Mouse (Mus musculus) limb, embryonic 11.5 days (tissue): ENCODE results near the gene Sac3d1. TPM values are rescaled to one million over a fixed set of nuclear protein-coding genes. Genes with fewer than 3 reads are reported as not detected.

Source experiments
- ATAC-seq: fragments of 200-750 bp; cut with Nextera tagmentation; 2 replicates; pipeline ENCODE4 v1.8.0; 2017; ENCODE audit warnings: low read depth; ENCODE audit not compliant: insufficient number of reproducible peaks, low FRiP score, low TSS enrichment
- DNase-seq: peaks from one replicate; pipeline ENCODE4 v3.0.0-alpha.2; 2015; ENCODE audit warnings: low spot score
- H3K27ac ChIP-seq: fragments of 300-500 bp; sonication (generic); replicated peaks from 2 replicates; pipeline ENCODE4 v1.5.1; 2014; ENCODE audit warnings: low read depth, mild to moderate bottlenecking, low read length
- H3K27me3 ChIP-seq: fragments of 300-500 bp; sonication (generic); 2 replicates; pipeline ENCODE4 v1.6.1; 2014; ENCODE audit warnings: mild to moderate bottlenecking, low read length, mixed read lengths; ENCODE audit not compliant: control insufficient read depth, insufficient read depth
- H3K36me3 ChIP-seq: fragments of 300-500 bp; sonication (generic); 2 replicates; pipeline ENCODE4 v1.6.1; 2014; ENCODE audit warnings: mild to moderate bottlenecking, low read length, moderate library complexity, mixed read lengths; ENCODE audit not compliant: control insufficient read depth, insufficient read depth
- H3K4me1 ChIP-seq: fragments of 300-500 bp; sonication (generic); 2 replicates; pipeline ENCODE4 v1.6.1; 2014; ENCODE audit warnings: low read length, mixed read lengths; ENCODE audit not compliant: control insufficient read depth, insufficient read depth
- H3K4me2 ChIP-seq: fragments of 300-500 bp; sonication (generic); 2 replicates; pipeline ENCODE4 v1.6.1; 2014; ENCODE audit warnings: low read depth, mild to moderate bottlenecking, moderate library complexity; ENCODE audit not compliant: severe bottlenecking
- H3K4me3 ChIP-seq: fragments of 300-500 bp; sonication (generic); 2 replicates; pipeline ENCODE4 v1.5.1; 2014; ENCODE audit warnings: low read depth, low read length
- H3K9ac ChIP-seq: fragments of 300-500 bp; sonication (generic); 2 replicates; pipeline ENCODE4 v1.6.1; 2014; ENCODE audit warnings: mild to moderate bottlenecking, low read length
- H3K9me3 ChIP-seq: fragments of 300-500 bp; sonication (generic); 2 replicates; pipeline ENCODE4 v1.6.1; 2016; ENCODE audit warnings: low read length; ENCODE audit not compliant: control insufficient read depth
- WGBS: fragments of 180-500 bp; shearing (Covaris S2); extraction: QIAGEN DNeasy Blood & Tissue Kit; methylation state at CpG from one replicate; pipeline ENCODE4 v1.1.7; 2014; 5-methylcytosine and 5-hydroxymethylcytosine counted together
- polyA plus RNA-seq: library from polyadenylated mRNA; unstranded; fragments of >200 nt; fragmentation: Nextera tagmentation; extraction: Ambion mirVana; gene quantifications from 2 replicates; pipeline ENCODE4 v1.2.1, GENCODE M21; 2014

Sac3d1 gene
- polyA plus RNA-seq, 1 experiment from 2014 or later, result 65.4 TPM

GRCm38 (mm10) chr19:6126789-6127580 is 8.5 kb upstream of the Sac3d1 start:
- Histone ChIP-seq H3K4me2 (peak overlapping the region; percentile 39; the same call in 1 of the 2 replicates), H3K4me1 (no peaks in the 10 kb centered on the region), H3K36me3 (no peaks in the 10 kb centered on the region), H3K4me3 (peak overlapping the region; percentile 41), H3K9ac (no peak overlapping the region), H3K9me3 (no peaks in the 10 kb centered on the region), H3K27ac (no peak overlapping the region), H3K27me3 (no peaks in the 10 kb centered on the region)
- WGBS, result 76% methylated on average over 10 of the region's 10 CpGs
- ATAC-seq (no peak), DNase-seq (no peak)

GRCm38 (mm10) chr19:6126289-6126688 is 7.8 kb upstream of the Sac3d1 start:
- H3K9ac ChIP-seq, result no peak overlapping the region
- WGBS, result 19% methylated on average over 4 of the region's 4 CpGs
- no peak overlapping the region for H3K4me3 ChIP-seq
- H3K27ac ChIP-seq, result no peak overlapping the region
- no peaks in the 10 kb centered on the region for H3K9me3 ChIP-seq
- no peaks in the 10 kb centered on the region for H3K36me3 ChIP-seq
- H3K27me3 ChIP-seq, result no peaks in the 10 kb centered on the region
- no peak overlapping the region for H3K4me2 ChIP-seq
- peak; percentile 71 for DNase-seq
- ATAC-seq, result no peak
- H3K4me1 ChIP-seq, result no peaks in the 10 kb centered on the region

- no peak overlapping the region for H3K9ac ChIP-seq
- H3K27ac ChIP-seq, result no peak overlapping the region
- no peaks in the 10 kb centered on the region for H3K4me1 ChIP-seq
- H3K9me3 ChIP-seq, result no peaks in the 10 kb centered on the region
- no peaks in the 10 kb centered on the region for H3K27me3 ChIP-seq
- DNase-seq (no peak), ATAC-seq (no peak)
- peaks cover 2% of the 10 kb centered on the region; the same call in 1 of the 2 replicates for H3K36me3 ChIP-seq
- H3K4me2 ChIP-seq, result no peak overlapping the region
- WGBS, result 93% methylated on average over 2 of the region's 2 CpGs
- H3K4me3 ChIP-seq, result no peak overlapping the region
Observed at GRCm38 (mm10) chr19:6124898-6125297, 6.4 kb upstream of the Sac3d1 start.

GRCm38 (mm10) chr19:6123330-6123729 is 4.9 kb upstream of the Sac3d1 start:
- H3K4me1 ChIP-seq, result no peaks in the 10 kb centered on the region
- no peak overlapping the region for H3K4me2 ChIP-seq
- no peaks in the 10 kb centered on the region for H3K9me3 ChIP-seq
- DNase-seq, result no peak
- peaks cover 2% of the 10 kb centered on the region; the same call in 1 of the 2 replicates for H3K36me3 ChIP-seq
- H3K4me3 ChIP-seq, result no peak overlapping the region
- WGBS, result 66% methylated on average over 8 of the region's 8 CpGs
- no peak for ATAC-seq
- no peak overlapping the region for H3K27ac ChIP-seq
- no peaks in the 10 kb centered on the region for H3K27me3 ChIP-seq
- no peak overlapping the region for H3K9ac ChIP-seq

GRCm38 (mm10) chr19:6121761-6122160 is 3.3 kb upstream of the Sac3d1 start:
- no peak for DNase-seq
- no peak overlapping the region for H3K4me2 ChIP-seq
- H3K27ac ChIP-seq, result no peak overlapping the region
- no peaks in the 10 kb centered on the region for H3K27me3 ChIP-seq
- 18% methylated on average over 19 of the region's 19 CpGs for WGBS
- H3K4me3 ChIP-seq, result no peak overlapping the region
- H3K4me1 ChIP-seq, result peaks cover 3% of the 10 kb centered on the region
- no peaks in the 10 kb centered on the region for H3K9me3 ChIP-seq
- ATAC-seq, result no peak
- H3K36me3 ChIP-seq, result peaks cover 2% of the 10 kb centered on the region; the same call in 1 of the 2 replicates
- no peak overlapping the region; the same call in 1 of the 2 replicates for H3K9ac ChIP-seq

- Histone ChIP-seq H3K9me3 (no peaks in the 10 kb centered on the region), H3K4me1 (peaks cover 3% of the 10 kb centered on the region), H3K9ac (peak overlapping the region; percentile 87), H3K27me3 (no peaks in the 10 kb centered on the region), H3K4me2 (peak overlapping the region; percentile 90), H3K4me3 (peak overlapping the region; percentile 69), H3K36me3 (peaks cover 13% of the 10 kb centered on the region), H3K27ac (peak overlapping the region; percentile 96; the same call in 1 of the 2 replicates)
- 4% methylated on average over 8 of the region's 8 CpGs for WGBS
- ATAC-seq (peak; percentile 33; the same call in 1 of the 2 replicates), DNase-seq (no peak)
Observed at GRCm38 (mm10) chr19:6118677-6119185, 281 bp upstream of the Sac3d1 start.

GRCm38 (mm10) chr19:6117346-6117985 is 984 bp downstream of the Sac3d1 start:
- Histone ChIP-seq H3K27me3 (no peaks in the 10 kb centered on the region), H3K4me3 (peak overlapping the region; percentile 69), H3K9me3 (no peaks in the 10 kb centered on the region), H3K36me3 (peaks cover 13% of the 10 kb centered on the region), H3K4me2 (peak overlapping the region; percentile 90), H3K4me1 (peaks cover 3% of the 10 kb centered on the region), H3K9ac (peak overlapping the region; percentile 87), H3K27ac (peak overlapping the region; percentile 96)
- DNase-seq (no peak), ATAC-seq (no peak)
- WGBS, result 6% methylated on average over 32 of the region's 32 CpGs

- ATAC-seq (no peak), DNase-seq (no peak)
- H3K9ac ChIP-seq, result no peak overlapping the region; the same call in 1 of the 2 replicates
- H3K9me3 ChIP-seq, result no peaks in the 10 kb centered on the region
- H3K27me3 ChIP-seq, result no peaks in the 10 kb centered on the region
- H3K27ac ChIP-seq, result no peak overlapping the region
- H3K4me2 ChIP-seq, result no peak overlapping the region
- H3K4me3 ChIP-seq, result no peak overlapping the region
- peaks cover 3% of the 10 kb centered on the region for H3K4me1 ChIP-seq
- 91% methylated on average over 15 of the region's 15 CpGs for WGBS
- peaks cover 13% of the 10 kb centered on the region for H3K36me3 ChIP-seq
Observed at GRCm38 (mm10) chr19:6116113-6116850, 2.2 kb downstream of the Sac3d1 start.
